27 mouse cellular contexts compared by ENCODE assay signal in the genomic region with DNA sequence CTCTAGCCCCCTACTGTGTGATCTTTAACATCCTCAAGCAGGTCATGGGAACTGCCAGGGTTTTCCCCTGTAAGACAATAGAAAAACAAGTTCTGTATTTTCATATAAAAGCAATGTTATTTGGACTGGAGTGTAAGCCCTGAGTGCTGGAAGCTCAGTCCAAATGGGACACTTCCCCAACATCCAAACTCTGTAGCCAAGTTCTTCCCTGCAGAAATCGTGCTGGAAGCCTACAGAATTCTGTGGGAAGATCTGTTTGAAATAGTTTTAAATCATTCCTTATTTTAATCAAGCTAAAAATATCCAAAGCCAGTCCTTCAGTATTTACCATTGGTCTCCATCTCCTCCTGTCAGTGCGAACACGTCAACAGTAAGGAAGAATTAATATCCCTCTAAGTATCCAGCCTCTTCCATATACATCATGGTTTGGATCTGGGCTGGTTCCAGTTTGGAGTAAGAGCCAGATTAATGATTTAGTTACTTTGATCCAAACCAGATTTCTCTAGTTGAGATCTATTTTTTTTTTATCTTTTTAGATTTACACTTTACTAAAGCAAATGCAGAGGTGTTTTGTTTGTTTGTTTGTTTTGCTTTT.
"Had no signal": no experiment of that assay in that cellular context is flagged by ENCODE, and none has a peak within 500 bp of the region (broad histone marks: within the 10 kb centered on the region; RNA-seq: fewer than 3 reads in every experiment).

No protein-coding gene starts in this region.

- H3K4me3 ChIP-seq: heart, adult 2 months; heart, embryonic 13.5 days; heart, embryonic 15.5 days; hindbrain, embryonic 12.5 days; intestine, embryonic 15.5 days; kidney, embryonic 15.5 days; layer of hippocampus, adult 2 months; left cerebral cortex, adult 2 months; limb, embryonic 10.5 days; limb, embryonic 12.5 days had no signal

- H3K4me1 ChIP-seq: heart, embryonic 13.5 days; heart, embryonic 15.5 days; hindbrain, embryonic 12.5 days; intestine, embryonic 15.5 days; kidney, embryonic 15.5 days; limb, embryonic 10.5 days; limb, embryonic 12.5 days had no signal

- ATAC-seq: hindbrain, embryonic 16.5 days; inflammation-experienced regulatory T-cells, adult 6 months; intestine, embryonic 15.5 days; intestine, postnatal 0 days had no signal

- H3K9me3 ChIP-seq: heart, embryonic 13.5 days; heart, embryonic 15.5 days; hindbrain, embryonic 12.5 days; intestine, embryonic 15.5 days; kidney, embryonic 15.5 days; limb, embryonic 10.5 days; limb, embryonic 12.5 days had no signal

- DNase-seq: gastrocnemius, postnatal 14 days; gastrocnemius, postnatal 36 days; heart, adult 11 months; heart, adult 2 months; heart, postnatal 14 days; heart, postnatal 36 days; kidney, adult 2 months; kidney, adult 9 months; kidney, postnatal 10 days; kidney, postnatal 25 days; kidney, postnatal 4 days; liver had no signal

- H3K27ac ChIP-seq: heart, adult 2 months; heart, embryonic 13.5 days; heart, embryonic 15.5 days; hindbrain, embryonic 12.5 days; hindbrain, embryonic 14.5 days; intestine, embryonic 15.5 days; kidney, embryonic 15.5 days; layer of hippocampus, adult 2 months; left cerebral cortex, adult 2 months; limb, embryonic 10.5 days; limb, embryonic 12.5 days had no signal

- H3K27me3 ChIP-seq: heart, embryonic 13.5 days; heart, embryonic 15.5 days; hindbrain, embryonic 12.5 days; intestine, embryonic 15.5 days; limb, embryonic 12.5 days had no signal

- H3K4me2 ChIP-seq: heart, embryonic 11.5 days; heart, embryonic 13.5 days; heart, embryonic 15.5 days; hindbrain, embryonic 12.5 days; hindbrain, embryonic 14.5 days; intestine, embryonic 15.5 days; kidney, embryonic 15.5 days; limb, embryonic 12.5 days; liver, embryonic 11.5 days had no signal

- H3K9ac ChIP-seq: heart, embryonic 13.5 days; heart, embryonic 15.5 days; hindbrain, embryonic 12.5 days; hindbrain, embryonic 14.5 days; intestine, embryonic 15.5 days; kidney, embryonic 15.5 days; limb, embryonic 12.5 days had no signal

- H3K36me3 ChIP-seq: heart, embryonic 13.5 days; heart, embryonic 15.5 days; hindbrain, embryonic 12.5 days; intestine, embryonic 15.5 days; kidney, embryonic 15.5 days; limb, embryonic 10.5 days; limb, embryonic 12.5 days had no signal
